Mouse (Mus musculus) forebrain, embryonic 16.5 days (tissue): ENCODE results near the gene H2-DMb1. TPM values are rescaled to one million over a fixed set of nuclear protein-coding genes. Genes with fewer than 3 reads are reported as not detected.

Source experiments
- ATAC-seq: fragments of 200-750 bp; cut with Nextera tagmentation; 2 replicates; pipeline ENCODE4 v1.8.0; 2017; ENCODE audit warnings: mild to moderate bottlenecking, moderate library complexity
- H3K27ac ChIP-seq: fragments of 300-500 bp; sonication (generic); 2 replicates; pipeline ENCODE4 v1.5.1; 2014; ENCODE audit warnings: low read length, control low read depth
- H3K27me3 ChIP-seq: fragments of 300-500 bp; sonication (generic); replicated peaks from 2 replicates; pipeline ENCODE4 v1.6.1; 2014; ENCODE audit warnings: low read length; ENCODE audit not compliant: control insufficient read depth, insufficient read depth
- H3K36me3 ChIP-seq: fragments of 300-500 bp; sonication (generic); 2 replicates; pipeline ENCODE4 v1.6.1; 2014; ENCODE audit not compliant: control insufficient read depth, insufficient read depth
- H3K4me1 ChIP-seq: fragments of 300-500 bp; sonication (generic); replicated peaks from 2 replicates; pipeline ENCODE4 v1.6.1; 2014; ENCODE audit warnings: low read length; ENCODE audit not compliant: control insufficient read depth, insufficient read depth
- H3K4me2 ChIP-seq: fragments of 300-500 bp; sonication (generic); 2 replicates; pipeline ENCODE4 v1.6.1; 2014; ENCODE audit warnings: mild to moderate bottlenecking, low read length, control low read depth
- H3K4me3 ChIP-seq: fragments of 300-500 bp; sonication (generic); replicated peaks from 2 replicates; pipeline ENCODE4 v1.5.1; 2014; ENCODE audit warnings: mild to moderate bottlenecking, low read length, control low read depth
- H3K9ac ChIP-seq: fragments of 300-500 bp; sonication (generic); replicated peaks from 2 replicates; pipeline ENCODE4 v1.6.1; 2014; ENCODE audit warnings: low read depth, low read length, control low read depth
- H3K9me3 ChIP-seq: fragments of 300-500 bp; sonication (generic); 2 replicates; pipeline ENCODE4 v1.6.1; 2016; ENCODE audit warnings: low read length; ENCODE audit not compliant: control insufficient read depth
- WGBS: fragments of 180-500 bp; shearing (Covaris S2); extraction: QIAGEN DNeasy Blood & Tissue Kit; methylation state at CpG from one replicate; pipeline ENCODE4 v1.1.7; 2014; 5-methylcytosine and 5-hydroxymethylcytosine counted together
- polyA plus RNA-seq: library from polyadenylated mRNA; unstranded; fragments of >200 nt; fragmentation: Nextera tagmentation; extraction: Ambion mirVana; gene quantifications from 2 replicates; pipeline ENCODE4 v1.2.1, GENCODE M21; 2015

The H2-DMb1 gene
- polyA plus RNA-seq, 1 experiment from 2014 or later, result 0.98 TPM

DNA sequence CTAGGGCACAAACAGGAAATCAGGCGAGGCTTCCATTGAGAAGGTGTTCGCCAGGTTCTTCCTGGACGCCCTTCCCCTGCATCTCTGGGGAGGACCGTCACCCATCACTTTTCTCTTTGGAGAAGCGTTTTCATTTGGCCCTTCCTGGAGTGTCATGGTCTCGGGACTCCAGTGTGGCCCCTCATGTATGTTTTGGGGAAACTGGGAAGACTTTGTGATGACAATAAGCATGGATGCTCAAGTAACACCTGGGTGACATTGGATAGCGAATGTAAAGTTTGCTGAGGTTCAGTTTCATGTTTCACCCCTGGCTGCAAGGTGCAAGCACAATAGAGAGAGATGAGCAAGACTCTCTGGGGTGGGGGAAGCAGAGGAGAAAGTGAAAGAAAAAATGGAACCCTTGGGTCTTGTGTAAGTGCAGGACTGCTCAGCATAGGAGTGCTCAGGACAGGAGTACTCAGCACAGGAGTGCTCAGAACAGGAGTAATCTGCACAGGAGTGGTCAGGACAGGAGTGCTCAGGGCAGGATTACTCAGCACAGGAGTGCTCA is 48.7 kb downstream of the H2-DMb1 start:
- Histone ChIP-seq H3K9me3 (no peaks in the 10 kb centered on the region), H3K27ac (no peak overlapping the region), H3K36me3 (no peaks in the 10 kb centered on the region), H3K27me3 (peaks cover 48% of the 10 kb centered on the region), H3K9ac (no peak overlapping the region), H3K4me2 (no peak overlapping the region), H3K4me3 (no peak overlapping the region), H3K4me1 (peaks cover 22% of the 10 kb centered on the region)
- 71% methylated on average over 7 of the region's 7 CpGs for WGBS
- no peak for ATAC-seq

DNA sequence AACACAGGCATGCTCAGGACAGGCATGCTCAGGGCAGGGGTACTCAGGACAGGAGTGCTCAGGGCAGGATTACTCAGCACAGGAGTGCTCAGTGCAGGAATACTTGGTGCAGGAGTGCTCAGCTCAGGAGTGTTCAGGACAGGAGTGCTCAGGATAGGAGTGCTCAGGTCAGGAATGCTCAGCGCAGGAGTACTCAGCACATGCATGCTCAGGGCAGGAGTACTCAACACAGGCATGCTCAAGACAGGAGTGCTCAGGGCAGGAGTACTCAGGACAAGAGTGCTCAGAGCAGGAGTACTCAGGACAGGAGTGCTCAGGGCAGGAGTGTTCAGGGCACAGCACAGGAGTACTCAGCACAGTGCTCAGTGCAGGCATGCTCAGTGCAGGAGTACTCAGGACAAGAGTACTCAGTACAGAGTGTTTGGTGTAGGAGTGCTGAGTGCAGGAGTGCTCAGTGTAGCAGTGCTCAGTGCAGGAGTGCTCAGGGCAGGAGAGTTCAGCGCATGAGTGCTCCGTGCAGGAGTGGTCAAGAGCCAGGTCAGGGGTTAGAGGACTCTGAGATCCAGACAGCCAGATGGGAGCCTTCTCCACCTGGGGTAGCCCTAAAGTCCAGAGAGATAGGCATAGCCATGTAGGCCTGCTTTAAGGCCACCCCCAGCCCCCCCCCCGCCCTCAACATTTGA is 50.0 kb downstream of the H2-DMb1 start:
- Histone ChIP-seq H3K4me2 (no peak overlapping the region), H3K27me3 (peaks cover 36% of the 10 kb centered on the region), H3K4me3 (no peak overlapping the region), H3K4me1 (peaks cover 12% of the 10 kb centered on the region), H3K9ac (no peak overlapping the region), H3K9me3 (no peaks in the 10 kb centered on the region), H3K27ac (no peak overlapping the region), H3K36me3 (no peaks in the 10 kb centered on the region)
- WGBS, result 86% methylated on average over 4 of the region's 4 CpGs
- no peak; the same call in 1 of the 2 replicates for ATAC-seq

DNA sequence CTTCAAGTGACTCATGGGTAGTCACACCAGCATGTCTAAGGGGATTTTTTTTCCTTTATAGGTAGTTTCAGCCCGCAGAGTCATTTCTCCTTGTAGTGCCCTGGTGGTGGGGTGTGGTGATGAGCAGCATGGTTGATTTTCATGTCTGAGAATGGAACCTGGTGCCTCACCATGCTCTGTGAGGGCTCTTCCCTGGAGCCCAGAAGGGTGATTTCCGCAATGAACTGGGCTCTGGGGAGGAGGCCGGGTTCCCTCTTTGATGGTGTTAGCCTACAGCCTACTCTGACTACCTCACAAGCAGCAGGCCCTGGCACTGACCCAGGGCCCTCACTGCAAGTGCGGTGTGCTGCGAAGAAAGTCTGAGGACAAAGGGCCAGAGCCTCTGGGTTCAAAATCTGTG is 50.6 kb downstream of the H2-DMb1 start, which contains the start of gene Tap2:
Gene Tap2 (plus strand): TSS at position 84 of the 400 bp plus-strand sequence.
- peak within 1 kb of the TSS; percentile 66 for H3K9ac ChIP-seq
- 61% methylated on average over 5 of the region's 5 CpGs for WGBS
- no peaks in the 10 kb centered on the region for H3K36me3 ChIP-seq
- H3K4me3 ChIP-seq, result peak within 1 kb of the TSS; percentile 66
- peak within 1 kb of the TSS; percentile 79 for H3K4me2 ChIP-seq
- no peak within 1 kb of the TSS for H3K27ac ChIP-seq
- ATAC-seq, result no peak
- no peaks in the 10 kb centered on the region for H3K9me3 ChIP-seq
- H3K27me3 ChIP-seq, result peaks cover 30% of the 10 kb centered on the region
- peaks cover 7% of the 10 kb centered on the region for H3K4me1 ChIP-seq

DNA sequence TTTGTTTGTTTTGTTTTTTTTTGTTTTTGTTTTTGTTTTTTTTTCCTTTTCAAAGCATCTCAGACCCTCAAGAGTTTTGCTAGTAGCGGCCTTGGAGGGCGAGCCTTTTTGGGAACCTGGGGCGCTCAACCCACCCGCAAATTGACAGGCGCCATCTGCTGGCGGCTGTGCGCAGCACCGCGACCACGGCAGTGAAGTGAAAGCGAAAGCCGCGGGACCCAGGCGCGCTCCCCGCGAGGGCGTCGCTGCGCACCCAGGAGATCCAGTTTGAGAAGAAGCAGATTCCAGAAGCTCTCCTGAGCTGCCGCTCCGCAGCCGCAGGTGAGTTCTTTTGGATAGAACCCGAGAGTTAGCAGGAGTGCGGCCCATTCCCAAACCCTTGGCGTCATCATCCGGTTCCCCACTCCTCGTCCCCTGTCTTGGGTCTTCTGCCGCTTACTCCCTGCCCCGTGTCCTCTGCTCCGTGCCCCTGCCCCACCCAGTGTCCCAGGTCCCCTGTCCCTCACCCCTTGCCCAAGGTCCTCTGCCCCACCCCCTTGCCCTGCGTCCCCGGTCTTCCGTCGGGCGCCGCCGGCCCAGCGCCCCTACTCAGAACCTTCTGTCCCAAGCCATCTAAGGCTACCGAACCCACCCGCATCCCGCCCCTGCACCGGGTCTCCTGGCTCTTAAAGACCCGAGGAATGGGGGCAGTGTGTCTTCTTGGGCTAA is 51.6 kb downstream of the H2-DMb1 start:
- peaks cover 22% of the 10 kb centered on the region for H3K27me3 ChIP-seq
- H3K36me3 ChIP-seq, result no peaks in the 10 kb centered on the region
- no peak overlapping the region for H3K27ac ChIP-seq
- peak overlapping the region; percentile 66 for H3K9ac ChIP-seq
- under 1% methylated on average over 44 of the region's 44 CpGs for WGBS
- peak overlapping the region; percentile 79 for H3K4me2 ChIP-seq
- peak overlapping the region; percentile 66 for H3K4me3 ChIP-seq
- peaks cover 6% of the 10 kb centered on the region for H3K4me1 ChIP-seq
- H3K9me3 ChIP-seq, result no peaks in the 10 kb centered on the region
- peak; percentile 74 for ATAC-seq

DNA sequence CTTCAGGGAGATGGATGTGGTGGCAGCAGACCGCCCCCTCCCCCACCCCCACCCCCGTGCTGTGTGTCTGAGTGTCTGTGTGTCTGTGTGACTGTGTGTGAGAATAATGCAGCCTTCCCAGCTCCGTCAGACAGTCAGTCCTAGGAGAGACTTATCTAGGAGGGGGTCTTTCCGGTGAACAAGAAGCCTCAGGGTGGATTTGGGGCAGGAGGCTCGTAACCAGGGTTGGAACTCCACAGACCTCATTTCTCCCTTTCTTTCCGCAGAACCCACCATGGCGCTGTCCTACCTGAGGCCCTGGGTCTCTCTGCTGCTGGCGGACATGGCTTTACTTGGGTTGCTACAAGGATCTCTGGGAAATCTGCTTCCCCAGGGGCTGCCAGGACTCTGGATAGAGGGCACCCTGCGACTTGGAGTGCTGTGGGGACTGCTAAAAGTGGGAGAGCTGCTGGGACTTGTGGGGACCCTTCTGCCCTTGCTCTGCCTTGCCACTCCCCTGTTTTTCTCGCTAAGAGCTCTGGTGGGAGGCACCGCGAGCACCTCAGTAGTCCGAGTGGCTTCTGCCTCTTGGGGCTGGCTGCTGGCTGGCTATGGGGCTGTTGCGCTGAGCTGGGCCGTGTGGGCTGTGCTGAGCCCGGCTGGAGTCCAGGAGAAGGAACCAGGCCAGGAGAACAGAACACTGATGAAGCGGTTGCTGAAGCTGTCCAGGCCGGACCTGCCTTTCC is 52.3 kb downstream of the H2-DMb1 start:
- H3K4me2 ChIP-seq, result peak overlapping the region; percentile 79
- whole genome bisulfite sequencing, result 13% methylated on average over 18 of the region's 18 CpGs
- peaks cover 19% of the 10 kb centered on the region for H3K27me3 ChIP-seq
- peaks cover 6% of the 10 kb centered on the region for H3K4me1 ChIP-seq
- no peak; the same call in 1 of the 2 replicates for ATAC-seq
- H3K9me3 ChIP-seq, result no peaks in the 10 kb centered on the region
- H3K9ac ChIP-seq, result peak overlapping the region; percentile 66
- H3K27ac ChIP-seq, result no peak overlapping the region
- no peaks in the 10 kb centered on the region for H3K36me3 ChIP-seq
- H3K4me3 ChIP-seq, result peak overlapping the region; percentile 66

DNA sequence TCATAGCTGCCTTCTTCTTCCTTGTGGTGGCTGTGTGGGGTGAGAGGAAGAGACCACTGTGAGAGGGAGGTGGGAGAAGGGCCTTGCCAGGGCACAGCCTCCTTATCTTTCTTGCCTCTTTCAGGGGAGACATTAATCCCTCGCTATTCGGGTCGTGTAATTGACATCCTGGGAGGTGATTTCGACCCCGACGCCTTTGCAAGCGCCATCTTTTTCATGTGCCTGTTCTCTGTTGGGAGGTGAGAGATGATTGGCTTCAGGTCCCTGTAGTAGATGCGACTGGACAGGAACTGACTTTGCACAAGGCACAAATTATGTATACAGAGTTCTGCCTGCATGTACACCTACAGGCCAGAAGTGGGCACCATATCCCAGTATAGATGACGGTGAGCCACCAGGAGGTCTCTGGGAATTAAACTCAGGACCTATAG is 52.9 kb downstream of the H2-DMb1 start:
- ATAC-seq, result no peak
- peaks cover 22% of the 10 kb centered on the region for H3K27me3 ChIP-seq
- no peak overlapping the region for H3K4me3 ChIP-seq
- H3K9me3 ChIP-seq, result no peaks in the 10 kb centered on the region
- H3K36me3 ChIP-seq, result no peaks in the 10 kb centered on the region
- 14% methylated on average over 9 of the region's 9 CpGs for WGBS
- H3K27ac ChIP-seq, result no peak overlapping the region
- H3K4me1 ChIP-seq, result peaks cover 6% of the 10 kb centered on the region
- no peak overlapping the region for H3K9ac ChIP-seq
- H3K4me2 ChIP-seq, result no peak overlapping the region

DNA sequence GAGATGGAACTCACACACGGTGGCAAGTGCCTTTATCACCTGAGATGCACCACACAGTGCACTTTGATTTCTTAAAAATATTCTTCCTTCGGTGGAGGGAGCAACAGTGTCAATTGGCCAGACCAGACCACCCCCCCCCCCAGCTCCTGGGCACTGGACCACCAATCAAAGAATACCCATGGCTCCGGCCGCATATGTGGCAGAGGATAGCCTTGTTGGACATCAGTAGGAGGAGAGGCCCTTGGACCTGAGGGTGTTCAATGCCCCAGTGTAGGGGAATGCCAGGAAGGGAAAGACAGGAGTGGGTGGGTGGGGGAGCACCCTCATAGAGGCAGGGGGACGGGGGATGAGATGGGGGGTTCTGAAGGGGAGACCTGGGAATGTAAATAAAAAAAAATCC is 53.9 kb downstream of the H2-DMb1 start:
- no peak overlapping the region for H3K4me3 ChIP-seq
- no peak for ATAC-seq
- H3K27ac ChIP-seq, result no peak overlapping the region
- peaks cover 29% of the 10 kb centered on the region for H3K27me3 ChIP-seq
- H3K4me2 ChIP-seq, result no peak overlapping the region
- no peaks in the 10 kb centered on the region for H3K36me3 ChIP-seq
- no peaks in the 10 kb centered on the region for H3K9me3 ChIP-seq
- H3K9ac ChIP-seq, result no peak overlapping the region
- peaks cover 9% of the 10 kb centered on the region for H3K4me1 ChIP-seq
- WGBS, result 80% methylated on average over 5 of the region's 5 CpGs

DNA sequence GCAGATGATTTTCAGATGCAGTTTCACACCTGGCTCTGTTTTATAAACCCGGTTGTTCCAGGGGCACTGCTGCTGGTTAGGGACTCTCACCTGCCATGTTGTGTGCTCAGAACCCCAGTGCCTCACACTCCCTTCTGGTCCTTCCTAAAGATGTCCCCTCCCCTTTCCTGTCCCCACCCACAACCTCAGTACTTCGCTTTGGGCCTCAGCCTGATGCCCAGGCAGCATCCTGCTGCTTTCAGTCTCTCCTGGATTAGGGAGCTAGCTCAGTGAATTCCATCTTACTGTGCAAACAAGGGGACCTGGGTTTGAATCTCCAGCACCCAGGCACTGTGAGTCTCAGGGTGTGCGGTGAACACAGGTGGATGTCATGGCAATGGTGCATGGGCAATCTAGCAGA is 54.6 kb downstream of the H2-DMb1 start:
- WGBS, result 62% methylated on average over 3 of the region's 3 CpGs
- H3K4me1 ChIP-seq, result peaks cover 11% of the 10 kb centered on the region
- H3K36me3 ChIP-seq, result no peaks in the 10 kb centered on the region
- no peaks in the 10 kb centered on the region for H3K9me3 ChIP-seq
- H3K4me3 ChIP-seq, result no peak overlapping the region
- H3K27ac ChIP-seq, result no peak overlapping the region
- no peak overlapping the region for H3K9ac ChIP-seq
- no peak for ATAC-seq
- peaks cover 34% of the 10 kb centered on the region for H3K27me3 ChIP-seq
- no peak overlapping the region for H3K4me2 ChIP-seq

DNA sequence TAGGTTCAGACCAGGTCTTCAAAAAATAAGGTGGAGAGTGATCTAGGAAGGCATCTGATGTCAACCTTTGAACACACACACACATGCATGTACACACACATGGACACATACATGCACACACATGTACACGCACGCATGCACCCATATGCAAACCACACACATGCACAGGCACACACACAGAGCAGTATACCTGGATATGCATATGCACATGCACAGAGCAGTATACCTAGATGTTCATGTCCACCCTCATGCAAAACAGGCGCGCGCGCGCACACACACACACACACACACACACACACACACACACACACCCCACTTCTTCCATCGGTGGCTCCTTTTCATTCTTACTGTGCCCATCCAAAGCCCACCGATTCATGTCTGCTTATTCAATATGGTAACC is 55.0 kb downstream of the H2-DMb1 start:
- H3K27me3 ChIP-seq, result peaks cover 36% of the 10 kb centered on the region

More for the DNA sequence above, 55.0 kb downstream of the H2-DMb1 start:
- no peak overlapping the region for H3K4me2 ChIP-seq
- ATAC-seq, result no peak
- H3K9me3 ChIP-seq, result no peaks in the 10 kb centered on the region
- no peak overlapping the region for H3K4me3 ChIP-seq
- H3K9ac ChIP-seq, result no peak overlapping the region
- no peak overlapping the region for H3K27ac ChIP-seq
- peaks cover 11% of the 10 kb centered on the region for H3K4me1 ChIP-seq
- 95% methylated on average over 9 of the region's 9 CpGs for WGBS
- no peaks in the 10 kb centered on the region for H3K36me3 ChIP-seq
